Mouse (Mus musculus): ENCODE data around the gene Tsc2.
"Not testable (repeated sequence)": the region's sequence is repeated elsewhere in the genome, so short reads cannot be mapped to it uniquely, and the experiment has no call there.

The Tsc2 gene

GRCm38 (mm10) chr17:24632167-24632812, at the start of gene Tsc2, which contains the start of gene Nthl1:
Tsc2 (minus strand) TSS chr17:24632630.
Nthl1 (plus strand) TSS chr17:24632680.
- in situ Hi-C loops (cut with MboI, MseI) = no loop called here

- in situ Hi-C loops (cut with MboI, MseI) = no loop called here
These were observed 45.2 kb upstream of the Tsc2 start for GRCm38 (mm10) chr17:24677500-24678080.

DNA sequence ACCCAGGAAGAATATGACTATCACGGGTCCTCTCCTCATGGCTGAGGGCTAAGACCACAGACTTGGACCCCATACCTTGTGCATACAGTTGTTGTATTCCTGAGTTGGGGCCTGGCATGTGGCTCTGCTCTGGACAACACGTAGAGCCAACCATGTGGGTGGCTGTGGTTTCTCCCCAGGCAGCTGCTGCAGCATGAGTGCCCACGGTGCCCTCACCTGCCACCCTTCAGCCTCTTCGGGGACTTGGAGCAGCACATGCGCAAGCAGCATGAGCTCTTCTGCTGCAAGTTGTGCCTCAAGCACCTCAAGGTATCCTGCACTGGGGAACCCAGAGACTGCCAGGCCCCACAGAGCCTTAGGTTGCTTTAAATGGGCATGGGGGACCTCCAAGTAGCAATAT, 44.4 kb upstream of the Tsc2 start:
- in situ Hi-C loops (cut with MboI, MseI) = no loop called here

- in situ Hi-C loops (cut with MboI, MseI) = no loop called here
These were observed 43.8 kb upstream of the Tsc2 start for GRCm38 (mm10) chr17:24676187-24676586.

DNA sequence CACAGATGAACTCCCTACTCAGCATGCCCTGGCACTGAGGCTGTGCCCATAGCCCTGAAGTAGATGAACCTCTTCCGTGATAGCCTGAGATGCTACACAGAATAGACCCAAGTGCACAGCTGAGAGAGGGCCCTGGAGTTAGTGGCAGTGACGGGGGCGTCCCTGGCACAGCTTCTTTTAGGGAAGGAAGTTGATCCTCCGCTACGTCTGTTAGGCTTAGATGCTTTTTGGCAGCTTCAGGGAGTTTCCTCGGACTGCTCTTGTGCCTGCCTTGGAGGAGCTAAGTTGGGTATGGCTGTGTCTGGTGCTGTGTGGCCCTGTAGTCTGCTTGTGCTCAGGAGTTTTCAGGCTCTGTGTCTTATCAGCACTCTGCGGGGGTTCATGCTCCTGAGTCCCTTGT, 41.8 kb upstream of the Tsc2 start:
- in situ Hi-C loops (cut with MboI, MseI) = no loop called here

- in situ Hi-C loops (cut with MboI, MseI) = no loop called here
These were observed 39.7 kb upstream of the Tsc2 start for GRCm38 (mm10) chr17:24672141-24672540.

- in situ Hi-C loops (cut with MboI, MseI) = no loop called here
These were observed 38.9 kb upstream of the Tsc2 start for GRCm38 (mm10) chr17:24671346-24671745.

DNA sequence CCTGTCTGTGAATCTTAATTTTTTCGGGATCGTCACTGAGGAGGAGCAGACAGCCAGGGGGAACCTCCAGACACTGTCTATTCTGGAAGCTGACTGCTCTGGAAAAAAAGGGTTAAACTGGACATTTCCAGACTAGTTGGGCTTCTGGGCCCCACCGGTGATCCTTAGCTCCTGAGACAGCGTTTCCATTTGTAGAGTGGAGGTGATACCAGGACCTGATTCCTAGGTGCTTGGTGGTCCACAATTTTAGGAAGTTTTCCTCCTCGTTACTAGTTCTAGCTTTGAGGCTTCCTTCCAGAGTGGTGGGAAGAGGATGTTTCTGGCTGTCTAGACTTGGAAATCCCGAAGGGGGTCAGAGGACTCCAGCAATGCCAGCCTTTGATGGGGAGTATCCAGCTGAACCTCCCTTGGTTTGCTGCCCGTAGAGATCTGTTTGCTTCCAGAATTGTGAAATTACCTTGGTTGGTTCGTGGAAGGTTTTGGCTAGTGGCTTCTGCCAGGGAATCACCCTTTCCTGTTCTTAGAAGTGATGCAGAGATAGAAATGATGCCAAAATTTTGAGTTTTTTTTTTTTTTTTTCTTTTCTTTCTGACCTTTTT, 37.9 kb upstream of the Tsc2 start:
- in situ Hi-C loops (cut with MboI, MseI) = no loop called here

DNA sequence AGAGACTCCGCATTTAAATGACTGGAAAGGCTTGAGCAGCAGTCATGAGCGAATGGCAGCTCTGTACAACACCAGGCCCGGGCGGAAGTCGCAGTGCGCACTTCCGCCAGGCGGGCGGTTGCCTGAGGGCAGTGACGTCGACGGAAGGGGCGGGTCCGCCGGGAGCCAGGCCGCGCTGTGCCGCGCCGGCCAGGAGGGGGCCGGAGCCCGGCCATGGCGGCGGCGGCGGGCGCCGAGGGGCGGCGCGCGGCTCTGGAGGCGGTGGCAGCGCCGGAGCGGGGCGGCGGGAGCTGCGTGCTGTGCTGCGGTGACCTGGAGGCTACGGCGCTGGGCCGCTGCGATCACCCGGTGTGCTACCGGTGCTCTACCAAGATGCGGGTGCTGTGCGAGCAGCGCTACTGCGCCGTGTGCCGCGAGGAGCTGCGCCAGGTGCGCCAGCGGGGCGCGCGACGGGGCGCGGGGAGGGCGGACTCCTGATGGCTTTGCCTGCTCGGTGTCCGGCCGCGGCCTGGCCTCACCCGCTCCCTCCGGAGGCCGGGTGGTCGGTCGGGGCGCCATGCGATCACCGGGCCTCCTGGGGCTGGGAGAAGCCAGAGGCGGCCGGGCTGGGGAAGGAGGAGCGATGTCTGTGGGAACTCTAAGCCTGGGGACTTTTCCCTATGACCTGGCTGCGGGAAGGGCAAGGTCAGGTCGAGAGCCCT, 37.3 kb upstream of the Tsc2 start, which contains the start of gene Zfp598:
Gene Zfp598 (plus strand): TSS at position 143 of the 701 bp plus-strand sequence.
- in situ Hi-C loops (cut with MboI, MseI) = no loop called here

- in situ Hi-C loops (cut with MboI, MseI) = not testable (repeated sequence)
These were observed 36.7 kb upstream of the Tsc2 start for GRCm38 (mm10) chr17:24669214-24669544.

DNA sequence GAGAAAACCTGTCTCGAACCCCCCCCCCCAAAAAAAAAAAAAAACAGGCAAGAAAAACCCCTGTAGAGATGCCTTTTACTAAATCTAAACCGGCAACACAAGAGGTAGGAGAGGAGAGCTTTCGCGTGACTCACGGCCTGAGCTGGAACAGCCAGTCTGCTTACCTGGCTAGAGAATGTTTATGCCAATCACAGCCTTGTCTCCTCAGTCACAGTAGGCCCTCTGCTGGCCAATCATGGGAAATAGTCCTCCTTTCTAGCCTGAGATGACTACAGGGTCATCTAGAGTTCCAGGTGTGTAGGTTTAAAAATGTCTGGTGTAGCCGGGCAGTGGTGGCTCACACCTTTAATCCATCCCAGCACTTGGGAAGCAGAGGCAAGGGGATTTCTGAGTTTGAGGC, 35.0 kb upstream of the Tsc2 start:
- in situ Hi-C loops (cut with MboI, MseI) = no loop called here

DNA sequence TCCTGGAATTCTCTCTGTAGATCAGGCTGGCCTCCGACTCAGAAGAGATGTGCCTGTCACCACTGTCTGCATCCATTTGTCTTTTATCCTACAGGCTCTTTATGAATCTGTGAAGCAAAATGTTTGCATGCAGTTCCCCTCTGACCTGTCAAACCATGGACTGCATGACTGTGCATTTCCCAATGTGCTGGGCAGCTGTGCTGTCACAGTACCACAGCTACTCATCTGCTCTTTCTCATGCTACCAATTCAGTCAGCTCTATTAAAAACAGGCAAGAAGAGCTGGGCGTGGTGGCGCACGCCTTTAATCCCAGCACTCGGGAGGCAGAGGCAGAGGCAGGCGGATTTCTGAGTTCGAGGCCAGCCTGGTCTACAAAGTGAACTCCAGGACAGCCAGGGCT, 34.6 kb upstream of the Tsc2 start:
- in situ Hi-C loops (cut with MboI, MseI) = not testable (repeated sequence)

DNA sequence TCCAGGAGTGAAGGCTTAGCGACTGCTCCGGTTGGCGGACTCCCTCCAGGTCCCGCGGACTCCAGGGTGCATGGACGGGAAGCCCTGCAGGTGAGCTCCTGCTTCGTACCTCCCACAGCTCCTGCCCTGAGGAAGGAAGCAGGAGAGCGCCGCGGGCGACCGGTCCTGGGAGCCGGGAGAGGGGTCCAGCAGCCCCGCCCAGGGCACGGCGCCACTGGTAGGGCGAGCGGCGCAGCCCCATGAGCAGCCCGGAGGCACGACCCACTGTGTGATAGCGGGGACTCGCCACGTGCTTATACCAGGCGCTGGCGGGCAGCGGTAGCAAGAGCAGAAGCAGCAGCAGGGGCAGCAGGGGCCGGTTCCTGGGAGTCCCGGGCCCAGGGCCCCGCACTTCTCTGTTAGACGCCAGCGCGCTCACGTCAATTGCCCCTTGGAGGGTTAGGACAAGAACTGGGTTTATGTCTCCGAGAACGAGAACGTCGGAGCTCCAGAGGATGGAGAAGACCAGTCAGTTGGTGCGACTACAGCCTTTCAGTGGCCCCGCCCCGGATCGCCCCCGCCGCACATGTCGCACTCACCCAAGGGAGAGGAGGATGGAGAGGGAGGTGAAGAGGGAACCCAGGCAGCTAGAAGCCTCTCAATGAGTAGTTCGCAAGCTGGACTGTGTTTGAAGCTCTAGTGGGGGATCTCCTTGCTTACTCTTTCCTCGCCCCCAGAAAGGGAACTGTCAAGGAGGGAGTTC, 25.8 kb upstream of the Tsc2 start, which contains the start of gene Npw:
Gene Npw (minus strand): TSS at position 441 of the 742 bp plus-strand sequence.
- in situ Hi-C loops (cut with MboI, MseI) = no loop called here

DNA sequence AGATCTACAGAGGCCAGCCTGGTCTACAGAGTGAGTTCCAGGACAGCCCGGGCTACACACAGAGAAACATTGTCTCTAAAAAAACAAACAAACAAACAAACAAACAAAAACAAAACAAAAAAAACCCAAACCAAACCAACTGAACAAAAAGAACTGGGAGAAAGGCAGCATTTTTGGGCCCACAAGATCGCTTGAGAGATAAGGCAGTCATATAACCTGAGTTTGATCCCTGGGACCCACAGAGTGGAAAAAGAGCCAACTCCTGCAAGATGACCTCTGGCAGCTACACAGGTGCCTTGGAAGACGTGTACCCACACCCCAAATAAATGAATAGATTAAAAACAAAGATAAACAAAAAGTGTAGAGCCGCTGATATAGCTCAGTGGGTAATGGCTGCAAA, 22.5 kb upstream of the Tsc2 start:
- in situ Hi-C loops (cut with MboI, MseI) = no loop called here

DNA sequence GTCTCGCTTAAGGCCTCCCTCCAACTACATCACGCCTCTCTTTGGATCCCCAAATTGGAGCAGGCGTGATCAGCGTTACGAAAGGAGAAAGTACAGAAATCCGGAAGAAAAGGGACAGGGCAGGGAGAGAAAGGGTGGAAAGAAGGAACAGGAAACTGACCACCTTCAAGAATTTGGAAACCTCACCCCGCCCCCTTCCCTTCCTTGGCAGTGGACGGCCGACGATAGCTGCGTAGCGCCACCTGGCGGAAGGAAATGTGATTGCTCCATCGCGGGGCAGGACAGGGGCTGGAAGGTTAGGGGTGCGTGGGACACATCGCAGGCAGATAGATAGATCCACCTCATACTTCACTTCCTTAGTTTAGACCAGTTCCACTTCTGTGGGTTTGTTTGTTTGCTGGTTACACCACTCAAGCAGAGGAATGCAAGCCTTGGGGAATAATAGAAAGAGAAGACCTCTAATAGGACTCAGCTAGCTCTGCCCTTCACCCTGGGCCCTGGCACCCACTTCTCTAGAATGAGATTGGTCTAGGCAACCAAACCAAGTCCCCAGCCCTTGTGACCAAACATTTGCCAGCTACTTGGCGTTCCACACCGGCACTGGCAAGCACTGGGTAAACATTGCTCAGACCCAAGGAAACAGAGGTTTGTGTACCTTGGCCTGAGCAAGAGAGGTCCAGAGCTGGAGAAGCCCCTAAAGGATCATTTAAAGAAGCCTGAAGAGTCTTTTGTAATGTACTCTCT, 21.7 kb upstream of the Tsc2 start:
- in situ Hi-C loops (cut with MboI, MseI) = no loop called here

- in situ Hi-C loops (cut with MboI, MseI) = no loop called here
These were observed 19.4 kb upstream of the Tsc2 start for GRCm38 (mm10) chr17:24651835-24652234.

DNA sequence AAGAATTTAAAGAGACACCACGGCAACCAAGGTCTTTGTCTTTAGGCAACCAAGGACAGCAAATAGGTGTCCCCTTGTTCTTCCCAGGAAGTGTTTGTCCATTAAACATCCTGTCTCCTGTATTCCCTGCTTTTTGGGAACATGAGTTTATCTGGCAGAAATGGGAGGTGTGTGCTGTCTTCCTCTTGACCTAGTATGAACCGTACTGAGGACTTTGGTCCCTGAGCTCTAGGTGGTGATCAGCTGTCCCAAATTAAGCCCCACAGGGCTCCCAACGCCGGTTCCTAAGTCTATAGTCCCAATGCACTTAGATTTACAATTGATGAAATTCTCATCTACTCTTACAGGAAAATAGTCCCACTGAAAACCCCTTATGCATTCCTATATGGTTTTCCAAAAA, 18.3 kb upstream of the Tsc2 start:
- in situ Hi-C loops (cut with MboI, MseI) = no loop called here

- in situ Hi-C loops (cut with MboI, MseI) = no loop called here
These were observed 17.7 kb upstream of the Tsc2 start, which contains the start of gene Slc9a3r2 for GRCm38 (mm10) chr17:24650070-24650616. Slc9a3r2 (minus strand) TSS chr17:24650327.

GRCm38 (mm10) chr17:24649581-24650069, 17.2 kb upstream of the Tsc2 start:
- in situ Hi-C loops (cut with MboI, MseI) = no loop called here

DNA sequence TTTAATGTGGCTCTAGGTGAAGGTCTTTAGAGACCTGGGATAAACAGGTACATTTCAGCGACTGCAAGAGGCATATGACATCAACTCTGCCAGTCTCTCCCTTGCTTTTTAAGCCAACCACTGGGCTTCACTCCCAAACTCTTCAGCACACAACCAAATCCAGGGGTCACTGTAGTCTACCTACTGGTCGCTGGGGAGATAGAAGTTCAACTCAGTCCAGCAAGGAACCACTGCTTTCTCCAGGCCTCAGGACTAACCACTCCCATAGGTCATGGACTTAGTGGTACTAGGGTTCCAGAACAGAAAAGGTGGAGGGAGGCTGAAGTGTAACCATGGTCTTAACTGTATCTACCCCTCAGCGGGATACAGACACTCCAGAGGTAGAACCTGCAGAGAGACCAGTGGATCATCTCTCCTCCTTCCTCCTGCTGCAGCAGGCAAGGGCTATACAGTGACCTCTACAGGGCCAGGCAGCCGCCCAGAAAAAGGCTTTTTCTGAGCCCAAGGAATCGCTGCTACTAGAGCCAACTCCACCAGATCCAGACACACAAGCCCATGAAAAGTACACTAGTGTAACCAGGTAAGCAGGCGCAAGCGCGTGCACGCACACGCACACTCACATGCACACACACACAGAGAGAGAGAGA, 16.4 kb upstream of the Tsc2 start:
- in situ Hi-C loops (cut with MboI, MseI) = no loop called here
